Comparison of ENCODE assay signal across 31 mouse cellular contexts in genomic region chr5:151238730-151239129, GRCm38 (mm10). TPM values are rescaled to one million over a fixed set of nuclear protein-coding genes. Genes with fewer than 3 reads are reported as not detected.
A peak's percentile ranks its signal among the peaks of the same experiment; 100 is the strongest.
DNase-seq lines count a peak whose midpoint lies in the region; ATAC-seq and TF ChIP-seq lines count a peak whose summit lies in the region.
"Had no signal": no experiment of that assay in that cellular context is flagged by ENCODE, and none has a peak within 500 bp of the region (broad histone marks: within the 10 kb centered on the region; RNA-seq: fewer than 3 reads in every experiment).

No protein-coding gene starts in this region.

- H3K4me1 ChIP-seq in limb, embryonic 11.5 days (ENCODE audit: control insufficient read depth, insufficient read depth, low read length), result no peaks in the 10 kb centered on the region
- H3K4me1 ChIP-seq in limb, embryonic 10.5 days, result peaks cover 2% of the 10 kb centered on the region

- H3ac ChIP-seq in C2C12 (ENCODE audit: control insufficient read depth, insufficient read length, low read depth) (no peak overlapping the region), myocyte (ENCODE audit: control insufficient read depth, insufficient read length) (no peak overlapping the region)

- ATAC-seq in limb, embryonic 11.5 days (ENCODE audit: insufficient number of reproducible peaks, low FRiP score, low TSS enrichment, low read depth), result 0 out of 2 replicates have a peak, but pooled peaks have one; percentile 26
- ATAC-seq: CD4-positive, CD25-positive, alpha-beta regulatory T cell, adult 4 months; forebrain, embryonic 13.5 days; forebrain, embryonic 16.5 days; intestine, postnatal 0 days; Patski had no signal

- no peak overlapping the region for H3K9ac ChIP-seq in limb, embryonic 11.5 days (ENCODE audit: low read length)
- H3K9ac ChIP-seq: embryonic facial prominence, embryonic 13.5 days; forebrain, embryonic 13.5 days; heart, embryonic 13.5 days; hindbrain, embryonic 12.5 days; hindbrain, embryonic 15.5 days had no signal

- TF ChIP-seq POLR2A in myocyte (IDR thresholded peaks at IDR 0.05; ENCODE audit: insufficient read length, low read depth), result no peak

- H3K4me2 ChIP-seq in limb, embryonic 11.5 days (ENCODE audit: low read depth, severe bottlenecking), result no peak overlapping the region
- peak overlapping the region; percentile 49 for H3K4me2 ChIP-seq in myocyte (ENCODE audit: low read depth)
- H3K4me2 ChIP-seq: embryonic facial prominence, embryonic 13.5 days; forebrain, embryonic 13.5 days; heart, embryonic 13.5 days; hindbrain, embryonic 12.5 days; hindbrain, embryonic 15.5 days had no signal

- no peaks in the 10 kb centered on the region for H3K36me3 ChIP-seq in limb, embryonic 11.5 days (ENCODE audit: control insufficient read depth, insufficient read depth, low read length)
- no peaks in the 10 kb centered on the region for H3K36me3 ChIP-seq in limb, embryonic 10.5 days
- H3K36me3 ChIP-seq in C2C12 (ENCODE audit: control insufficient read depth, insufficient read depth) (no peaks in the 10 kb centered on the region), myocyte (ENCODE audit: control insufficient read depth, insufficient read depth) (no peaks in the 10 kb centered on the region)
- H3K36me3 ChIP-seq: embryonic facial prominence, embryonic 10.5 days; embryonic facial prominence, embryonic 13.5 days; heart, embryonic 13.5 days; hindbrain, embryonic 12.5 days; hindbrain, embryonic 15.5 days had no signal

- no peak overlapping the region for H3K4me3 ChIP-seq in limb, embryonic 11.5 days (ENCODE audit: low read depth, low read length)
- H3K4me3 ChIP-seq in limb, embryonic 10.5 days, result no peak overlapping the region
- no peak overlapping the region for H3K4me3 ChIP-seq in C2C12 (ENCODE audit: insufficient read depth, poor library complexity, severe bottlenecking)
- no peak overlapping the region for H3K4me3 ChIP-seq in myocyte
- H3K4me3 ChIP-seq: embryonic facial prominence, embryonic 10.5 days; embryonic facial prominence, embryonic 13.5 days; erythroblast, embryonic 14.5 days; forebrain, embryonic 13.5 days; heart, embryonic 13.5 days; hindbrain, embryonic 12.5 days; hindbrain, embryonic 15.5 days had no signal

- peak; percentile 17 for DNase-seq in adrenal gland, postnatal 25 days
- no peak for DNase-seq in adrenal gland, adult (ENCODE audit: inconsistent age in 2 of 2, low spot score in 1 of 2)
- DNase-seq in limb, embryonic 11.5 days (ENCODE audit: low spot score), result no peak
- DNase-seq in limb, embryonic 10.5 days (ENCODE audit: low spot score), result no peak
- no peak for DNase-seq in embryo, embryonic 10 days (ENCODE audit: low spot score)
- no peak for DNase-seq in spleen, postnatal 10 days (ENCODE audit: low spot score in 2 of 2)
- DNase-seq: B cell, adult 2 months; cerebellum, adult 11 months; cerebellum, adult 2 months; cerebellum, adult 9-11 months; cerebellum, postnatal 25 days; embryo, embryonic 11 days; gastrocnemius, postnatal 10 days; gastrocnemius, postnatal 36 days; heart, postnatal 14 days; kidney, adult 2 months had no signal

- H3K9me3 ChIP-seq in limb, embryonic 11.5 days (ENCODE audit: control insufficient read depth, low read length), result no peaks in the 10 kb centered on the region
- H3K9me3 ChIP-seq in limb, embryonic 10.5 days (replicated peaks), result no peaks in the 10 kb centered on the region
- H3K9me3 ChIP-seq: embryonic facial prominence, embryonic 10.5 days; embryonic facial prominence, embryonic 13.5 days; forebrain, embryonic 13.5 days; heart, embryonic 13.5 days; hindbrain, embryonic 12.5 days; hindbrain, embryonic 15.5 days had no signal

- H3K79me3 ChIP-seq in C2C12 (ENCODE audit: low read depth), result no peaks in the 10 kb centered on the region

- no peak for TF ChIP-seq CTCF in C2C12 (IDR thresholded peaks at IDR 0.05; ENCODE audit: control insufficient read depth, insufficient read depth, insufficient read length)

- no peak overlapping the region for H3K27ac ChIP-seq in limb, embryonic 11.5 days (replicated peaks; ENCODE audit: low read depth, low read length)
- no peak overlapping the region for H3K27ac ChIP-seq in limb, embryonic 10.5 days
- H3K27ac ChIP-seq: embryonic facial prominence, embryonic 10.5 days; embryonic facial prominence, embryonic 13.5 days; forebrain, embryonic 13.5 days; heart, embryonic 13.5 days; hindbrain, embryonic 12.5 days; hindbrain, embryonic 15.5 days had no signal

- H3K79me2 ChIP-seq in C2C12 (ENCODE audit: control insufficient read depth, insufficient read depth) (no peaks in the 10 kb centered on the region), myocyte (ENCODE audit: control insufficient read depth, insufficient read depth) (no peaks in the 10 kb centered on the region)

- WGBS in limb, embryonic 11.5 days, result 79% methylated on average over 9 of the region's 9 CpGs
- WGBS in limb, embryonic 10.5 days, result 81% methylated on average over 9 of the region's 9 CpGs

- H3K27me3 ChIP-seq in limb, embryonic 11.5 days (ENCODE audit: control insufficient read depth, insufficient read depth, low read length), result no peaks in the 10 kb centered on the region; the same call in 1 of the 2 replicates
- H3K27me3 ChIP-seq in limb, embryonic 10.5 days (ENCODE audit: low read depth, poor library complexity, severe bottlenecking), result peaks cover 11% of the 10 kb centered on the region
- no peaks in the 10 kb centered on the region for H3K27me3 ChIP-seq in C2C12 (ENCODE audit: control insufficient read depth, insufficient read depth, insufficient read length)
- no peaks in the 10 kb centered on the region for H3K27me3 ChIP-seq in myocyte (ENCODE audit: control insufficient read depth, insufficient read depth, insufficient read length)
- H3K27me3 ChIP-seq: hindbrain, embryonic 15.5 days; Patski had no signal

TF ChIP-seq in C2C12, 6 proteins besides CTCF, POLR2A, EP300 and RAD21:
- TF ChIP-seq FOSL1 (IDR thresholded peaks at IDR 0.05; ENCODE audit: insufficient read depth, low read length, poor library complexity, severe bottlenecking) (no peak), CEBPB (IDR thresholded peaks at IDR 0.05; ENCODE audit: low read depth) (peak; percentile 20)

TF ChIP-seq in myocyte, 11 proteins besides CTCF, POLR2A, EP300 and RAD21:
- TF ChIP-seq POLR2AphosphoS2 (IDR thresholded peaks at IDR 0.05; ENCODE audit: insufficient read length, low read depth) (no peak), SRF (IDR thresholded peaks at IDR 0.05; ENCODE audit: control insufficient read depth, insufficient read length, low read depth) (no peak), MAX (IDR thresholded peaks at IDR 0.05; ENCODE audit: low read depth) (no peak), TCF3 (IDR thresholded peaks at IDR 0.05; ENCODE audit: insufficient read length, low read depth) (no peak), CEBPB (IDR thresholded peaks at IDR 0.05; ENCODE audit: insufficient read depth, poor library complexity, severe bottlenecking) (no peak), MYOD1 (IDR thresholded peaks at IDR 0.05; ENCODE audit: control insufficient read depth in 1 of 3, insufficient read length in 2 of 3, low read depth in 2 of 3) (no peak), REST (IDR thresholded peaks at IDR 0.05; ENCODE audit: insufficient read depth, insufficient read length) (no peak)

RNA-seq across cellular contexts. Expression of gene Stard13, which starts 5.1 kb away (rescaled TPM):
- total RNA-seq in adrenal gland, postnatal 25 days (2021), result 17.9 and 22.6 TPM in 2 replicates
- 3.7 and 4.0 TPM in 2 replicates for polyA plus RNA-seq in limb, embryonic 11.5 days (2014; fragmentation: Nextera tagmentation; extraction: Ambion mirVana)
- 1.8 and 3.4 TPM in 2 replicates for polyA plus RNA-seq in limb, embryonic 10.5 days (2016; fragmentation: Nextera tagmentation; extraction: Ambion mirVana)
- polyA plus RNA-seq in C2C12 (2012; fragmentation: generic; extraction: Trizol) (6.6 TPM), myocyte (2012; fragmentation: generic; extraction: Trizol) (15.2 TPM)
- total RNA-seq: granulocyte monocyte progenitor cell, adult 5-6 weeks; MEL had no signal
- polyA plus RNA-seq: CD4-positive, CD25-positive, alpha-beta regulatory T cell, adult 4 months had no signal
